Mouse (Mus musculus) hindbrain, embryonic 16.5 days (tissue): ENCODE data around the gene Auts2. TPM values are rescaled to one million over a fixed set of nuclear protein-coding genes. Genes with fewer than 3 reads are reported as not detected.

Experiments used
- ATAC-seq: fragments of 200-750 bp; cut with Nextera tagmentation; 2 replicates; pipeline ENCODE4 v1.8.0; 2017; ENCODE audit warnings: moderate TSS enrichment, moderate library complexity
- H3K27ac ChIP-seq: fragments of 300-500 bp; sonication (generic); 2 replicates; pipeline ENCODE4 v1.5.1; 2014; ENCODE audit warnings: low read depth, mild to moderate bottlenecking, control low read depth, low read length, moderate library complexity
- H3K27me3 ChIP-seq: fragments of 300-500 bp; sonication (generic); replicated peaks from 2 replicates; pipeline ENCODE4 v1.6.1; 2014; ENCODE audit warnings: low read length; ENCODE audit not compliant: control insufficient read depth, insufficient read depth
- H3K36me3 ChIP-seq: fragments of 300-500 bp; sonication (generic); 2 replicates; pipeline ENCODE4 v1.6.1; 2014; ENCODE audit warnings: mild to moderate bottlenecking, low read length, moderate library complexity, mixed read lengths; ENCODE audit not compliant: control insufficient read depth, insufficient read depth
- H3K4me1 ChIP-seq: fragments of 300-500 bp; sonication (generic); 2 replicates; pipeline ENCODE4 v1.6.1; 2014; ENCODE audit warnings: low read depth, low read length; ENCODE audit not compliant: control insufficient read depth, insufficient read depth
- H3K4me2 ChIP-seq: fragments of 300-500 bp; sonication (generic); 2 replicates; pipeline ENCODE4 v1.6.1; 2014; ENCODE audit warnings: mild to moderate bottlenecking, low read length, control low read depth, moderate library complexity
- H3K4me3 ChIP-seq: fragments of 300-500 bp; sonication (generic); 2 replicates; pipeline ENCODE4 v1.5.1; 2014; ENCODE audit warnings: mild to moderate bottlenecking, low read length, control low read depth, moderate library complexity
- H3K9ac ChIP-seq: fragments of 300-500 bp; sonication (generic); 2 replicates; pipeline ENCODE4 v1.6.1; 2014; ENCODE audit warnings: low read depth, mild to moderate bottlenecking, control low read depth, low read length, moderate library complexity
- H3K9me3 ChIP-seq: fragments of 300-500 bp; sonication (generic); 2 replicates; pipeline ENCODE4 v1.6.1; 2014; ENCODE audit warnings: mild to moderate bottlenecking, low read length, moderate library complexity; ENCODE audit not compliant: control insufficient read depth
- WGBS: fragments of 180-500 bp; shearing (Covaris S2); extraction: QIAGEN DNeasy Blood & Tissue Kit; methylation state at CpG from one replicate; pipeline ENCODE4 v1.1.7; 2014; 5-methylcytosine and 5-hydroxymethylcytosine counted together
- polyA plus RNA-seq: library from polyadenylated mRNA; unstranded; fragments of >200 nt; fragmentation: Nextera tagmentation; extraction: Ambion mirVana; gene quantifications from 2 replicates; pipeline ENCODE4 v1.2.1, GENCODE M21; 2015

Auts2 gene
- polyA plus RNA-seq, 1 experiment from 2014 or later = 43.2 TPM

DNA sequence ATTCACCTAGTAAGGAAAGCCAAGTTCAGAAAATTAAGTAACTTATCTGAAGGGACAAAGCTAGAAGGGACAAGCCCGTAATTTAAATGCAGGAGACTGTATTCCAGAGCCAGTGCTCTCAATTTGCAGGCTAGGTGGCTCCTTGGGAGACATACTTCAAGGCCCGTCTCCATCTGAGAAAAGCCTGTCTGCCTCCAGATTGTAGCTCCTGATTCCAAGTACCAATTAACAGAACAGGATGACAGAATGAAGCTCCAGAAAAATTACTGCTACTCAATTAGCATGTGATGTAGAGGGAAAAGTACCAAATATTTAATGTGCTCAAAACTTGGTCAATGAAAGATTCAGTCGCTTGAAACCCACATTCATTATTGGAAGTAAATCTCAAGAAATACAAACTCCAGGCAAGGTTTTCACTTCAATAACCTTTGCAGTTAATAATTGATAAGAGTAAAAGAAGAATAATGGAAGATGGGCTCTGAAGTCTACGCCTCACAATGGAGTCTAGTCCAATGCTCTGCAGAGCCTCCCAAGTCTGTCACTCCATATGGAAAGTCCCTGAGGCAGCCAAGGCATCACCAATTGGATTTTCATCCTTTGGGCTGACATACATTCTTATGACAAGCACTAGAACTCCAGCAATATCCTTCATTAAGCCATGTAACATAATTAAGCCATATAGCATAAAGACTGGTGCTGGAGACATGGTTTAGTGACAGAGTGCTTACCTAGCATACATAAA is 97.8 kb downstream of the Auts2 start:
- Histone ChIP-seq H3K9me3 (no peaks in the 10 kb centered on the region), H3K4me3 (no peak overlapping the region), H3K36me3 (no peaks in the 10 kb centered on the region), H3K4me1 (peaks cover 6% of the 10 kb centered on the region; the same call in 1 of the 2 replicates), H3K27ac (no peak overlapping the region), H3K9ac (no peak overlapping the region), H3K4me2 (no peak overlapping the region), H3K27me3 (no peaks in the 10 kb centered on the region)
- WGBS = 70% methylated on average over 4 of the region's 4 CpGs
- ATAC-seq = no peak

DNA sequence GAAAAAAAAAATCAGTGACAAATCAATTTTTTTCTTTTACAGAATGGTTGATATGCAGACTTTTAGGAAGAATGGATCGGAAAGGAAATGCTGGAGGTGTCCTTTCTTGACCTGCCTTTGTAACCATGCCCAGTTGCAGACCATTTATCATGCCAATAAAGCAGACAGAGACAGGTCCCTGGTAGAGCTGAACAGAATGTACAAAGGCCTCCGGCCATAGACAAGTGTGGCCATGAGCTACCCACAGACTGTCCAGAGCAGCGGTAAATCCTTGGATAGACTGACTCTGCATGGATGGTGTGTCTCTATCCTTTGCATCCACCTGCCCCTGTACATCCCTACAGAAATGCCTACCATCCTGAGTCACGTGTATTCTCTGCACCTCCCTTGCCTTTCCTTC is 100.2 kb downstream of the Auts2 start:
- Histone ChIP-seq H3K9ac (no peak overlapping the region), H3K9me3 (no peaks in the 10 kb centered on the region), H3K4me2 (no peak overlapping the region), H3K4me3 (no peak overlapping the region), H3K36me3 (no peaks in the 10 kb centered on the region), H3K27me3 (no peaks in the 10 kb centered on the region), H3K4me1 (peaks cover 6% of the 10 kb centered on the region; the same call in 1 of the 2 replicates), H3K27ac (no peak overlapping the region)
- ATAC-seq = no peak
- 57% methylated on average over 4 of the region's 4 CpGs for WGBS

DNA sequence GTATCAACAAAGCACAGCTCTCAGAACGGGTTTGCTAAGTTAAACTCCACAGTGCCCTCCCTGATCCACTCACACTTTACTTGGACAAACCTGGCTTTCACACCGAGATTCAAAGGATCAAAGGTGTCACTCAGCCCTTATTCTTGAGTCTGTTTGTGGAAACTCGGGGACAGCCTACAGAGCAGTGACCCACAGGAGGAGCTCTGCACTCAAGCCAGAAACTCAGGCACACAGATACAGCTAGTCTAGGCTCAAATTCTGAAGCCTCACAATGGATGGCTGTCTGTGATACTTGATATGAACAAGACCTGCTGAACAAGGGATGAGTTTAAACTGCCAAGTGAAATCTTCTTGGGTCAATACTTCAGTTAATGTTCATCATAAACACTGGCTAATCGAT is 104.7 kb downstream of the Auts2 start:
- Histone ChIP-seq H3K9ac (no peak overlapping the region), H3K27me3 (no peaks in the 10 kb centered on the region), H3K4me1 (peaks cover 6% of the 10 kb centered on the region; the same call in 1 of the 2 replicates), H3K4me2 (no peak overlapping the region), H3K27ac (no peak overlapping the region), H3K36me3 (no peaks in the 10 kb centered on the region), H3K9me3 (no peaks in the 10 kb centered on the region), H3K4me3 (no peak overlapping the region)
- WGBS = 61% methylated on average over 4 of the region's 4 CpGs
- ATAC-seq = no peak

DNA sequence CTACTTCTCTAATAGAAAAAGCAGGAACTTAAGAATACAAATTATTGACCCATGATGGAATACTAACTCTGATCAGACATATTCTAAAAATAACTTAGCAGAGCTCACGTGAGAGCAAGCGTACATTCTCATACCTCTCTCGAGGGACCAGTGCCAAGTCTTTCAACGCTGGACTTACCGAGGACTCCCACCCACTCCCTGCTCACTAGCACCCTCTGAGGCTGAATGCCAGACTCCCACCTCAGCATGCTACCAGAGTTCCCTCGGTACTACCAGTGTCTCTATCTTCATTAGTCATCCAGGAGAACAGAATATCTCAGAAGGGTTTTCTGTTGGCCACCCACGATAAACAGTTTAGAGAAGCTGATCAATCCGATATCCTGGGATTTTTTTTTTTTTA is 105.2 kb downstream of the Auts2 start:
- Histone ChIP-seq H3K4me1 (peaks cover 3% of the 10 kb centered on the region; the same call in 1 of the 2 replicates), H3K36me3 (no peaks in the 10 kb centered on the region), H3K27me3 (no peaks in the 10 kb centered on the region), H3K27ac (no peak overlapping the region), H3K9ac (no peak overlapping the region), H3K4me2 (no peak overlapping the region), H3K9me3 (no peaks in the 10 kb centered on the region), H3K4me3 (no peak overlapping the region)
- no peak for ATAC-seq
- 51% methylated on average over 8 of the region's 8 CpGs for WGBS

DNA sequence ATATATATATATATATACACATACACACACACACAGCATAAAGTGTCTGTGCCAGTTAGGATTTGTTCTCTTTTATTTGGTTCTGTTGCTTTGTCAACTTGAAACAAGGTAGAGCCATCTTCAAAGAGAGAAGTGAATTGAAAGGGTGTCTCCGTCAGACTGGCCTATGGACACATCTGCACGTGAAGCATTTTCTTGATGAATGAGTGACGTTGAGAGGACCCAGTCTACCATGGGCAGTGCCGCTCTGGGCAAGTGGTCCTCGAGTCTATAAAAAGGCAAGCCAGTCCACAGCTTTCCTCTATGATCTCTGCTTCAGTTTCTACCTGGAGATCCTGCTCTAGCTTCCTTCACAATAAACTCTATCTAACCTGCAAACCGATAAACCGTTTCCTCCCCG is 105.7 kb downstream of the Auts2 start:
- ATAC-seq = no peak
- H3K27me3 ChIP-seq = no peaks in the 10 kb centered on the region
- H3K4me1 ChIP-seq = no peaks in the 10 kb centered on the region; the same call in 1 of the 2 replicates
- no peaks in the 10 kb centered on the region for H3K9me3 ChIP-seq
- no peak overlapping the region for H3K4me2 ChIP-seq
- H3K4me3 ChIP-seq = no peak overlapping the region
- no peak overlapping the region for H3K9ac ChIP-seq
- no peaks in the 10 kb centered on the region for H3K36me3 ChIP-seq
- no peak overlapping the region for H3K27ac ChIP-seq
- WGBS = 81% methylated on average over 8 of the region's 8 CpGs

DNA sequence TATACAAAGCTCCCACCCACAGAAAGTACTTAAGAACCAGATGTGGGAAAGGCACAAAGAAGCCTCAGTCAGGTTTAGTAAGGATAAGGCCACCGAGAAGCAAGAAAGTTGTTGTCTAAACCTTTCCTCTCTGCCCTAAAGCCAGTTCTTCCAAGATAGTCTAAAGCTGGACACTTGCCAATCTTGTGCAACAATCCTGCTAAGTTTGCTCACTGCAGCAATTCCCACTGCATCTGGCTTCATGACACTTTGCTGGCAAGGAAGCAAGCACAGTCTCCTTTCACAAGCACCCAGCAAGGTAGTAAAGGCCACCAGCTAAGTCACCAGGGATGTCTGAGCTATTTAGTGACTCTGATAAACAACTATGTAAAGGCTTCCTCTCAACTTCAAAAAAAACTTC is 106.2 kb downstream of the Auts2 start:
- no peak overlapping the region for H3K27ac ChIP-seq
- H3K9ac ChIP-seq = no peak overlapping the region
- WGBS = 65% methylated on average over 1 of the region's 1 CpGs
- H3K27me3 ChIP-seq = no peaks in the 10 kb centered on the region
- H3K4me3 ChIP-seq = no peak overlapping the region
- no peaks in the 10 kb centered on the region for H3K36me3 ChIP-seq
- no peaks in the 10 kb centered on the region; the same call in 1 of the 2 replicates for H3K4me1 ChIP-seq
- H3K4me2 ChIP-seq = no peak overlapping the region
- no peak for ATAC-seq
- no peaks in the 10 kb centered on the region for H3K9me3 ChIP-seq

DNA sequence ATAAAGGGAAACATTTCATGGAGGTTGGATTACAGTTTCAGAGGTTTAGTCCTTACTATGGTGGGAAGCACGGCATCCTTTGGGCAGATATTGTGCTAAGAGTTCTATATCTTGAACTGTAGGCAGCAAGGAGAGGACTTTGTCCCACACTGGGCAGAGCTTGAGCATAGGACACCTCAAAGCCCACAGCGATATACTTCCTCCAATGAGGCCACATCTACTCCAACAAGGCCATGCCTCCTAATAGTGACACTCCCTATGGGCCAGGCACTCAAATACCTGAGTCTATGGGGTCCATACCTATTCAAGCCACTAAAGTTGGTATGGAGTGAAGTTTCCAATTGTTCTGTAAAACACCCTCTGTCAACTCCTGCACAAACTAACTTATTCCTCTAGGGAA is 106.7 kb downstream of the Auts2 start:
- Histone ChIP-seq H3K9me3 (no peaks in the 10 kb centered on the region), H3K36me3 (no peaks in the 10 kb centered on the region), H3K4me1 (no peaks in the 10 kb centered on the region; the same call in 1 of the 2 replicates), H3K27me3 (no peaks in the 10 kb centered on the region), H3K4me3 (no peak overlapping the region), H3K9ac (no peak overlapping the region), H3K4me2 (no peak overlapping the region), H3K27ac (no peak overlapping the region)
- ATAC-seq = no peak
- WGBS = 100% methylated on average over 2 of the region's 2 CpGs

DNA sequence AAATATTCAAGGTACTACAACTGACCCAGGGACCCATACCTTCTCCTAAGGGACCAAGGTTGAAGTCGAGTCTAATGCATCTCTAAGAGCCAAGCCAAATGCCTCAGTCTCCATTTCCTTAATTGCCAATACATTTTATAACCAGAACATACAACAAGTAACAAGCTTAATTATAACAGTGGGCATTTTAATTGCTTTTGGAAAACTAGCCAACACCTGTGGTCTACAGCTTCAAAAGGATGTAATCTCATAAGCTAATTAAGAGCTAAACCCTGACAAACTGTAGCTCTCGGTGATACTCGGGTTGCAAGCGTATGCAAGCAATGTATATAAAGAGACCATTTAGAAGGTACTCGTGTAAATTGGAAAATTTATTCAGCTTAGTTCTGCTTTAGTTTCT is 107.7 kb downstream of the Auts2 start:
- H3K9ac ChIP-seq = no peak overlapping the region
- no peaks in the 10 kb centered on the region for H3K36me3 ChIP-seq
- no peak for ATAC-seq
- H3K27ac ChIP-seq = no peak overlapping the region
- no peaks in the 10 kb centered on the region for H3K9me3 ChIP-seq
- no peak overlapping the region for H3K4me3 ChIP-seq
- no peaks in the 10 kb centered on the region for H3K27me3 ChIP-seq
- WGBS = 55% methylated on average over 5 of the region's 5 CpGs
- no peak overlapping the region for H3K4me2 ChIP-seq
- H3K4me1 ChIP-seq = no peaks in the 10 kb centered on the region; the same call in 1 of the 2 replicates

DNA sequence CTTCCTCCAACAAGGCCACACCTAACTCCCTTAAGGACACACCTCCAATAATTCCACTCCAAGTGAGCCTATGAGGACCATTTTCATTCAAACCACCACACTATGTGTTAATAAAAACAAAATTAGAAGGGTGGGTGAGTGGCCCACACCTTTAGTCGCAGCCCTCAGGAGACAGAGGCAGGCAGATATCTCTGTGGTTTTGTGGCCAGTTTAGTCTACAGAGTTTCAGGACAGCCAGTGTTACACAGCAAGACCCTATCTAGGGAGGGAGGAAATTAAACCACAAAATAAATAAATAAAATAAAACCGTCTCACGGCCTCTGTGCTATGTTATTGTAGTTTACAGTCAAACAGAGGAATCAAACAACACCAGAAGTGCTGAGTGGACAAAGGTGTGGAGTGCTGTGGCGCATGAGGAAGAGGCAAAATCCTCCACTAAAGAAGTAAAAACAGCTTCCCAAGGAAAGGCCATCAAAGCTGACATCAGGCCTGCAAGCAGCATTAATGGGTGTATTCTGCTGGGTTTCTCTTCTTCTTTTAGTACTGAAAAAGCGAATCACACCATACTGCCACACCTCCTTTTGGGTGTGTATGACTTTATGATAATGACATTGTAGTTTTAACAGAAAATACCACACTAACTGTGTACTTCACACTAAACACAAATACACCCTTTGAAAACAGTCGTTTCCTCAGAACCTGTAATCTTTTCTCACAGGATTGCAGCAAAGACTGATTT is 109.6 kb downstream of the Auts2 start:
- no peak overlapping the region for H3K9ac ChIP-seq
- ATAC-seq = no peak
- no peaks in the 10 kb centered on the region for H3K9me3 ChIP-seq
- H3K36me3 ChIP-seq = no peaks in the 10 kb centered on the region
- no peak overlapping the region for H3K4me3 ChIP-seq
- H3K27me3 ChIP-seq = no peaks in the 10 kb centered on the region
- H3K4me1 ChIP-seq = peaks cover 5% of the 10 kb centered on the region
- WGBS = 86% methylated on average over 6 of the region's 6 CpGs
- H3K4me2 ChIP-seq = no peak overlapping the region
- H3K27ac ChIP-seq = no peak overlapping the region
